Mouse (Mus musculus) lung, postnatal 4 days (tissue): ENCODE results near the gene 4930544D05Rik.
A peak's percentile ranks its signal among the peaks of the same experiment; 100 is the strongest.

ENCODE experiments used
- DNase-seq, 2 experiments: peaks; one replicate each; pipeline ENCODE4 v3.0.0; 2021

Gene 4930544D05Rik

GRCm38 (mm10) chr11:70657573-70657972 lies 41.9 kb downstream of the 4930544D05Rik start:
- DNase-seq = peak in 1 of 2 experiments; percentile 20

GRCm38 (mm10) chr11:70657991-70658390 lies 42.3 kb downstream of the 4930544D05Rik start:
- DNase-seq = no peak

DNA sequence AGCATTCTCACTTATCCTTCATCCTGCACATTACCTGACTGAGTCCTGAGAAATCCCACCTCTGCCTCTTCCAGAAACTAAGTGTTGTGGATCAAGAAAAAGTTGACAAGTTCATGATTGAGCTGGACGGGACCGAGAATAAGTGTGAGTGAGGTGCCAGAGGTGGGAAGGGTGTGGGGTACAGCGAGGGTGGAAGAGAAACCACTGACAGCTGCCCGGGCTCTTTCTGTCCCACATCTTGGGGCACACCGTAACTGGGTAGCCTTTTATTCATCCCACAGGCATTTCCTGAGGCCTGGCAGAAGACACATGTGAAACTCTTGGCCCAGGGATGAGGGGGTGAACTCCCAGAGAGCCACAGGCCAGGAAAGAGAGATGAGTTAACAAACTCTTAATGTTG lies 42.9 kb downstream of the 4930544D05Rik start:
- DNase-seq = peak in 1 of 2 experiments; percentile 18

DNA sequence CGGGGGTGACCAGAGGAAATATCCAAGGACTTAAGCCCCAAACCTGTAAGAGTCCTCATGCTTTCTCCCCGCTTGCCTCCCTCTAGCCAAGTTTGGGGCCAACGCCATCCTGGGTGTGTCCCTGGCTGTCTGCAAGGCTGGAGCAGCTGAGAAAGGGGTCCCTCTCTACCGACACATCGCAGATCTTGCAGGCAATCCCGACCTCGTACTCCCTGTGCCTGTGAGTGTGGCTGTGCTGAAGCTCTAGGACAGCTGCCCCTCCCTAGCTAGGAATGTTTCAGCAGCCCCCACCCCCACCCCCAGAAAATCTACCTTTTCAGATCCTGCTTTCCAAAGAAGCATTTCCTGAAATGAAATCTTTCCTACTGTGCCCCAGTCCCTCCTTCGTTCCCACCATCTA lies 43.3 kb downstream of the 4930544D05Rik start:
- DNase-seq = peak in 1 of 2 experiments; percentile 14

DNA sequence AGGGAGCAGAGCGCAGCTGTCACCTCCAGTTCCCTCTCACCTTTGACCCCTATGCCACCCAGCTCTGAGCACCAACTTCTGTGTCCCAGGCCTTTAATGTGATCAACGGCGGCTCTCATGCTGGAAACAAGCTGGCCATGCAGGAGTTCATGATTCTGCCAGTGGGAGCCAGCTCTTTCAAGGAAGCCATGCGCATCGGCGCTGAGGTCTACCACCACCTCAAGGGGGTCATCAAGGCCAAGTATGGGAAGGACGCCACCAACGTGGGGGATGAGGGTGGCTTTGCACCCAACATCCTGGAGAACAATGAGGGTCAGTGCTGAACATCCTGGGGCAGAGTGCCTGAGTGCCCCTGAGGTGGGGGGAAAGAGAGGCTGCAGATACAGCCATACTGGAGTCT lies 44.9 kb downstream of the 4930544D05Rik start:
- no peak for DNase-seq

DNA sequence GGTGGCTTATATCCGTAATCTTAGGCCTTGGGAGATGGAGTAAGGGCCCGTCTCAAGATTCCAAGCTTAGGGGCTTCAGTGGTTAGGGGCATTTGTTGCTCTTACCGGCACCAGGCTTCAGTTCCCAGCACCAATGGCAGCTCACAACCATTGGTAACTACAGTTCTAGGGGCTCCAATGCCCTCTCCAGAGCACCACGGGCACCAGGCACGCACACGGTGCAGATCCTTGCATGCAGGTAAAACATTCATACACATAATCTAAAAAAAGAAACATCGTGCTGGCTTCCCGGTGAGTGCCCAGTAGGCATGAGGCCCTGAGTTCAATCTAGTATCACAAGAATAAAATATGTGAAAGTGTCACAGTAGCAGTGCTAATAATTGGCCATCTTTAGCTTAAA lies 47.5 kb downstream of the 4930544D05Rik start:
- no peak for DNase-seq

DNA sequence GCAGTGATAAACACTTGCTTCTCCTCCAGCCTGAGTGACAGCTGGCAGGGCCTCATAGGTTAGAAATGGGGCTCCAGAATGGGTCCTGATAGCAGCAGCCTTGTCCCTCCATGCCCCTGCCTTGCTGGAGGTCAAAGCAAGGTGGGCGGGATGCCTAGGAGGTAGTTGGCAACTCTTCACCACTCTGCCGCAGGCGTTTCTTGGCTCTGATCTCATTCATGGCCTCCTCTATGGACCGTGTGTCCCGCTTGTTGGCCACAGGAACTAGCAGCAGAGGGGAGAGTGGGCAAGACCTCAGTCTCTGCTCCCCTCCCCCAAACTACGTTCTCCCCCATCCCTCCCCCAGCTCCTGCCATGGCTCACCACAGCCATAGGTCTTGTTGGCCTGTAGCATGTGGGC lies 48.3 kb downstream of the 4930544D05Rik start:
- no peak for DNase-seq

GRCm38 (mm10) chr11:70664741-70665140 lies 49.1 kb downstream of the 4930544D05Rik start:
- no peak for DNase-seq
